Mouse (Mus musculus): ENCODE measurements around the gene Dscam. TPM values are rescaled to one million over a fixed set of nuclear protein-coding genes. Genes with fewer than 3 reads are reported as not detected.
A peak's percentile ranks its signal among the peaks of the same experiment; 100 is the strongest.

Gene Dscam
- polyA plus RNA-seq, 1 experiment from 2014 or later = 0.05 TPM

DNA sequence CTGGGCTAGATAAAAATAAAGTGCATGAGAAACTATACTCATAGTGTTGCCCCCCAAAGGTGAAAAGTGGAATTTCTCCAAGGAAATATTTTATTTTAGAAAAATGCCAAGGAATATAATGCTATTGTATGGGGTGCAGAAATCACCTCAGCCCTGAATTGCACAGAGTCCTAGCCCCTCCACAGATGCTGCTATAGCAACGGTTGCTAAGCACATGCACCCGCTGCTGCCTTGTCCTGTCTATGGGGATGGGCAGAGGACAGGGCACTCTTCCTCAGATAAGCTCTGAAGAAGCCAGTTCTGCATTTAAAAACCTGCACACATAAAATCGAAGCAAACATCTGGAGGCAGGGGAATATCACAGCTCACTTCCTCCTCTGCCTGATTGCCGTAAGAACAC is 315.5 kb downstream of the Dscam start:
- Histone ChIP-seq H3K27me3 (ENCODE audit: insufficient read depth, low read length) (no peaks in the 10 kb centered on the region), H3K9ac (ENCODE audit: low read depth, low read length) (no peak overlapping the region), H3K27ac (no peak overlapping the region), H3K4me2 (ENCODE audit: low read length) (no peak overlapping the region), H3K36me3 (ENCODE audit: insufficient read depth, low read length) (no peaks in the 10 kb centered on the region), H3K4me1 (replicated peaks; ENCODE audit: insufficient read depth, low read length) (no peaks in the 10 kb centered on the region), H3K4me3 (replicated peaks; ENCODE audit: low read depth, low read length) (no peak overlapping the region), H3K9me3 (replicated peaks; ENCODE audit: low read length) (no peaks in the 10 kb centered on the region)
- no peak for TF ChIP-seq CTCF (IDR thresholded peaks at IDR 0.05; ENCODE audit: low read depth)
- no peak for DNase-seq (ENCODE audit: low spot score)
- 78% methylated on average over 4 of the region's 4 CpGs for WGBS
- no peak for ATAC-seq (replicated peaks; ENCODE audit: low FRiP score, low read depth)

DNA sequence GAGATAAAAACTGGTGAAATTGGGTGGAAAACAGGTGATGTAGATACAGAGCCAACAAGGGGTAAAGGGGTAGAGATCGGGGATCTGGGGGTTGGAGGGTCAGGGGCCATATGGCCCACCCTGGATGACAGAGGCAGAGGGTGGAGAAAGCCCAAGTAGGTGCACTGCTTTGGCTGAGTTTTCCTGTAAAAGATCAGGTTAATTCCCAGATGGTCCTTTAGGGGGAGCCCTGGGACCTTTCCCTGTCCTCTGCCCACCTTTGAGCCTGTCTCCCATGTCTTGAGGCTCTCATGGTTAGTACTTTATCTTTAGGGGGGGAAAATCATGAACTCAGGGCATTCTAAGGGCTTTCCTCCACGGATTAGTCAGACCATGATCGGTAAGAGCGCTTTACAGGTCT is 318.2 kb downstream of the Dscam start:
- no peak overlapping the region for H3K27ac ChIP-seq
- H3K4me1 ChIP-seq (replicated peaks; ENCODE audit: insufficient read depth, low read length) = no peaks in the 10 kb centered on the region
- no peaks in the 10 kb centered on the region for H3K9me3 ChIP-seq (replicated peaks; ENCODE audit: low read length)
- no peak overlapping the region for H3K4me3 ChIP-seq (replicated peaks; ENCODE audit: low read depth, low read length)
- 26% methylated on average over 4 of the region's 4 CpGs for WGBS
- no peak overlapping the region for H3K4me2 ChIP-seq (ENCODE audit: low read length)
- H3K36me3 ChIP-seq (ENCODE audit: insufficient read depth, low read length) = no peaks in the 10 kb centered on the region
- no peaks in the 10 kb centered on the region for H3K27me3 ChIP-seq (ENCODE audit: insufficient read depth, low read length)
- DNase-seq (ENCODE audit: low spot score) = peak; percentile 70
- ATAC-seq (replicated peaks; ENCODE audit: low FRiP score, low read depth) = 0 out of 2 replicates have a peak, but pooled peaks have one; percentile 21
- TF ChIP-seq CTCF (IDR thresholded peaks at IDR 0.05; ENCODE audit: low read depth) = peak; percentile 75
- no peak overlapping the region for H3K9ac ChIP-seq (ENCODE audit: low read depth, low read length)

DNA sequence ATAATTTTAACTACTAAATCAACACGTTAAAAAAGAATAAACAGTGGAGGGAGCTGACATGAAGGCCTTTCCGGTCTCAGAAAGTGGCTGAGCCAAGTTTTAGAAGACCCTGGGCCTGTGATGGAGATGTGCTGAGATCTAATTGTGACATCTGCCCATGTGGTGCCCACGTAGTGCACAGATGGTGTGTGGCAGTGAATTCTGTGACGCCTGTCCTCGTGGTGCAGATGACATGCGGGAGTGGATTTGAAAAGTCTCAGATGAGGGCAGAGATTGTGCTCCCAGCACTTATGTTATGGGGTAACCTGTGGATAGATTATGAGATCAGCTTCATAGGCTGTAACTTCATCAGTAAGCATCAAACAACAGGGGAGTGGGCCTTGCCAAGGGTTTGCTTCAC is 321.6 kb downstream of the Dscam start:
- WGBS = 80% methylated on average over 6 of the region's 6 CpGs
- TF ChIP-seq CTCF (IDR thresholded peaks at IDR 0.05; ENCODE audit: low read depth) = no peak
- no peaks in the 10 kb centered on the region for H3K36me3 ChIP-seq (ENCODE audit: insufficient read depth, low read length)
- H3K9ac ChIP-seq (ENCODE audit: low read depth, low read length) = no peak overlapping the region
- no peaks in the 10 kb centered on the region for H3K9me3 ChIP-seq (replicated peaks; ENCODE audit: low read length)
- DNase-seq (ENCODE audit: low spot score) (no peak), ATAC-seq (replicated peaks; ENCODE audit: low FRiP score, low read depth) (no peak)
- no peaks in the 10 kb centered on the region for H3K4me1 ChIP-seq (replicated peaks; ENCODE audit: insufficient read depth, low read length)
- H3K4me3 ChIP-seq (replicated peaks; ENCODE audit: low read depth, low read length) = no peak overlapping the region
- no peak overlapping the region for H3K4me2 ChIP-seq (ENCODE audit: low read length)
- no peak overlapping the region for H3K27ac ChIP-seq
- H3K27me3 ChIP-seq (ENCODE audit: insufficient read depth, low read length) = no peaks in the 10 kb centered on the region

DNA sequence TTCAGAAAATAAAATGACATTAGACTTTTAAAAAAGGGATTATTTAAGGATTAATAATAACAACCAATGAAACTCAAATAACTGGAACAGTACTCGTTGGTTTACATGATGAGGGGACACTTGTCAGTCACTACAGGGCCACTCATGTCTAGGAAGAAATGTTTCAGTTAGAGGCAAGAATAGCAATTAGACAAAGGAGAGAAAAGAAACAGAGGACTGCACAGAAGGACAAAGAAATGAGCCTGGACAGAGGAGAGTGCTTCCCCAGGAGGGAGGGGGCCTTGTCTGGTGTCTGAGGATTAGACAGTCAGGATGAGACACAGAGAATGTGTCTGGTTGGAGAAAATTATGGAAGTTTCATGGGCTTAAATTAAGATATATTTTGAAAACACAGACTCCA is 324.0 kb downstream of the Dscam start:
- TF ChIP-seq CTCF (IDR thresholded peaks at IDR 0.05; ENCODE audit: low read depth) = no peak
- WGBS = 53% methylated on average over 1 of the region's 1 CpGs
- Histone ChIP-seq H3K27ac (no peak overlapping the region), H3K9me3 (replicated peaks; ENCODE audit: low read length) (no peaks in the 10 kb centered on the region), H3K4me2 (ENCODE audit: low read length) (no peak overlapping the region), H3K27me3 (ENCODE audit: insufficient read depth, low read length) (no peaks in the 10 kb centered on the region), H3K4me1 (replicated peaks; ENCODE audit: insufficient read depth, low read length) (no peaks in the 10 kb centered on the region), H3K9ac (ENCODE audit: low read depth, low read length) (no peak overlapping the region), H3K4me3 (replicated peaks; ENCODE audit: low read depth, low read length) (no peak overlapping the region), H3K36me3 (ENCODE audit: insufficient read depth, low read length) (no peaks in the 10 kb centered on the region)
- DNase-seq (ENCODE audit: low spot score) (no peak), ATAC-seq (replicated peaks; ENCODE audit: low FRiP score, low read depth) (no peak)

- WGBS = 26% methylated on average over 3 of the region's 3 CpGs
- no peaks in the 10 kb centered on the region for H3K27me3 ChIP-seq (ENCODE audit: insufficient read depth, low read length)
- H3K36me3 ChIP-seq (ENCODE audit: insufficient read depth, low read length) = no peaks in the 10 kb centered on the region
- DNase-seq (ENCODE audit: low spot score) (peak; percentile 4), ATAC-seq (replicated peaks; ENCODE audit: low FRiP score, low read depth) (0 out of 2 replicates have a peak, but pooled peaks have one; percentile 59)
- H3K4me2 ChIP-seq (ENCODE audit: low read length) = no peak overlapping the region
- no peaks in the 10 kb centered on the region for H3K4me1 ChIP-seq (replicated peaks; ENCODE audit: insufficient read depth, low read length)
- no peak overlapping the region for H3K4me3 ChIP-seq (replicated peaks; ENCODE audit: low read depth, low read length)
- H3K9ac ChIP-seq (ENCODE audit: low read depth, low read length) = no peak overlapping the region
- H3K27ac ChIP-seq = no peak overlapping the region
- H3K9me3 ChIP-seq (replicated peaks; ENCODE audit: low read length) = no peaks in the 10 kb centered on the region
- TF ChIP-seq CTCF (IDR thresholded peaks at IDR 0.05; ENCODE audit: low read depth) = no peak
Observed at GRCm38 (mm10) chr16:96846113-96846512, 324.4 kb downstream of the Dscam start.

DNA sequence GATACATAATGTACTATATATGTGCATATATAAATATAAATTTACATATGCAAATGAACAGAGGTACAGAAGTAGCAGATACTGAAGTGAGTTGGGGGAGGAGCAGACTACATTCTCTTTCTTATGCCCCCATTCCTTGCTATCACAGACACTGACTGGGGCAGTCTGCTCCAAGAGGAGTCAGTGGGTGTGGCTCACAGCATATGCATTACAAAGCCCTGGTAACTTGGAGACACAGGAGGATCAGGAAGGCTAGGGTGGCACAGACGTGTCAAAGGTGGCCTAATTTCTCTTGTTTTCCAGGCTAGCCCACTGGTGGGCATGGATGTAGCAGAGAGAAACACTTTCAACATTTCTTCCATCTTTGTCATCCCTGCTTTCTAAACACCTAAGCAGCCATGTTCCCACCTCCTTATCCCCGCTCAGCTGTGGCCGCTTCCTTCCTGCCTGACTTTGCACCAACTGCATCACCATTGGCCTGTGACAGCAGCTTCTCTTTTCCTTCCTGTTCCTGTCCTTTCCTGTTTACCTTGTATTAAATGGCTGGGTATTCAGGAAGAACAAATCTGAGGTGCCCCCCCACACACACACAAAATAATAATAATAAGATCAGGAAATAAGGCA is 325.0 kb downstream of the Dscam start:
- DNase-seq (ENCODE audit: low spot score) (no peak), ATAC-seq (replicated peaks; ENCODE audit: low FRiP score, low read depth) (0 out of 2 replicates have a peak, but pooled peaks have one; percentile 7)
- H3K9me3 ChIP-seq (replicated peaks; ENCODE audit: low read length) = no peaks in the 10 kb centered on the region
- no peaks in the 10 kb centered on the region for H3K4me1 ChIP-seq (replicated peaks; ENCODE audit: insufficient read depth, low read length)
- no peak overlapping the region for H3K9ac ChIP-seq (ENCODE audit: low read depth, low read length)
- 64% methylated on average over 3 of the region's 3 CpGs for WGBS
- no peak overlapping the region for H3K27ac ChIP-seq
- no peak overlapping the region for H3K4me2 ChIP-seq (ENCODE audit: low read length)
- TF ChIP-seq CTCF (IDR thresholded peaks at IDR 0.05; ENCODE audit: low read depth) = no peak
- H3K27me3 ChIP-seq (ENCODE audit: insufficient read depth, low read length) = no peaks in the 10 kb centered on the region
- H3K36me3 ChIP-seq (ENCODE audit: insufficient read depth, low read length) = no peaks in the 10 kb centered on the region
- H3K4me3 ChIP-seq (replicated peaks; ENCODE audit: low read depth, low read length) = no peak overlapping the region

Data from kidney, postnatal 0 days (tissue).